In the genomic region with DNA sequence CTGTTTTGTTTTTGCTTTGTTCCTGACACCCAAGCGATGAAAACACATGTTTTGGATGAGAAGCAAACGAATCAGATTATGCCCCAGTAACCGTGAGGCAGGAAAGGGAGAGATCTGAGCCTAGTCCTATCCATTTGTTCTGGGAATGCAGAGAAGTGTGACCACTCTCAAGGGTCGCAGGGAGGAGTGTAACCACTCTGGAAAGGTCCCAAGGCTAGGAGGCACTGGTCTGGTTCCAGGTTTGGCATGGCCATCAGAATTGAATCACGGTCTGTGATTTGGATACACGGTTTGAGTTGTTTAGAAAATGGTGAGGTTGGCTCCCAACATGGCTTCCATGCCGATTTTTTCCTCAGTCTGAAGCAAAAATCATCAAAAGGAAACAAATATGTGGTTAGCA, we compare ENCODE assay signal across 32 mouse cellular contexts. TPM values are rescaled to one million over a fixed set of nuclear protein-coding genes. Genes with fewer than 3 reads are reported as not detected.
"Had no signal": no experiment of that assay in that cellular context is flagged by ENCODE, and none has a peak within 500 bp of the region (broad histone marks: within the 10 kb centered on the region; RNA-seq: fewer than 3 reads in every experiment).

No protein-coding gene starts in this region.

- H3K9ac ChIP-seq: limb, embryonic 13.5 days; liver, embryonic 12.5 days; liver, embryonic 15.5 days; lung, embryonic 15.5 days; midbrain, embryonic 13.5 days; neural tube, embryonic 13.5 days had no signal

- H3K4me2 ChIP-seq: liver, embryonic 12.5 days; liver, embryonic 15.5 days; midbrain, embryonic 13.5 days had no signal

- H3K36me3 ChIP-seq: limb, embryonic 10.5 days; limb, embryonic 13.5 days; liver, embryonic 12.5 days; liver, embryonic 15.5 days; lung, embryonic 15.5 days; midbrain, embryonic 10.5 days; midbrain, embryonic 13.5 days; neural tube, embryonic 13.5 days had no signal

- H3K27ac ChIP-seq: kidney, postnatal 0 days; left cerebral cortex, adult 2 months; limb, embryonic 10.5 days; limb, embryonic 13.5 days; liver, embryonic 12.5 days; liver, embryonic 15.5 days; lung, embryonic 15.5 days; midbrain, embryonic 10.5 days; midbrain, embryonic 13.5 days; neural tube, embryonic 13.5 days; stomach, postnatal 0 days had no signal

- H3K9me3 ChIP-seq: limb, embryonic 10.5 days; limb, embryonic 13.5 days; liver, embryonic 12.5 days; liver, embryonic 15.5 days; lung, embryonic 15.5 days; midbrain, embryonic 10.5 days; midbrain, embryonic 13.5 days; neural tube, embryonic 13.5 days had no signal

- DNase-seq: kidney, adult 18-20 months; kidney, adult 9 months; kidney, postnatal 25 days; layer of hippocampus, postnatal 36 days; liver; lung, adult 18-20 months; lung, postnatal 10 days; lung, postnatal 36 days; right cerebral cortex, adult 18-20 months; right cerebral cortex, postnatal 14 days; right cerebral cortex, postnatal 4 days; thymus, adult 2 months; thymus, postnatal 25 days had no signal

- H3K4me1 ChIP-seq: lung, embryonic 15.5 days; megakaryocyte, embryonic 14.5 days; midbrain, embryonic 13.5 days; neural tube, embryonic 13.5 days had no signal

- H3K27me3 ChIP-seq: limb, embryonic 13.5 days; liver, embryonic 15.5 days; lung, embryonic 15.5 days; megakaryocyte, embryonic 14.5 days; midbrain, embryonic 13.5 days; neural tube, embryonic 13.5 days had no signal

- ATAC-seq: liver, embryonic 12.5 days; midbrain, embryonic 13.5 days; midbrain, embryonic 16.5 days had no signal

- H3K4me3 ChIP-seq: left cerebral cortex, adult 2 months; limb, embryonic 10.5 days; limb, embryonic 13.5 days; liver, embryonic 12.5 days; liver, embryonic 15.5 days; lung, embryonic 15.5 days; megakaryocyte, embryonic 14.5 days; midbrain, embryonic 10.5 days; midbrain, embryonic 13.5 days; myocyte; neural tube, embryonic 13.5 days had no signal

RNA-seq across cellular contexts. Expression of gene Gm4792, which starts 43.8 kb away (rescaled TPM):
- total RNA-seq: layer of hippocampus, adult 8-10 months; layer of hippocampus, postnatal 10 days; layer of hippocampus, postnatal 36 days; left cerebral cortex, adult 2 months; left cerebral cortex, postnatal 10 days; monocyte, adult 5-6 weeks had no signal
- polyA plus RNA-seq: kidney, postnatal 0 days; limb, embryonic 10.5 days; limb, embryonic 13.5 days; liver, embryonic 12.5 days; liver, embryonic 15.5 days; lung, embryonic 15.5 days; midbrain, embryonic 10.5 days; myocyte; neural tube, embryonic 13.5 days; stomach, embryonic 14.5 days; thymus, adult 2 months had no signal
